Mouse (Mus musculus) spleen, adult 2 months (tissue): ENCODE measurements around the gene Tpd52l1.

ENCODE experiments used
- CTCF ChIP-seq: fragments of 200-500 bp; IDR thresholded peaks from 2 replicates; pipeline ENCODE4 v1.5.1; 2011; ENCODE audit warnings: mild to moderate bottlenecking, inconsistent platforms; ENCODE audit not compliant: insufficient read depth, insufficient read length, insufficient replicate concordance; ENCODE audit errors: extremely low read depth
- POLR2A ChIP-seq: fragments of 200-500 bp; IDR thresholded peaks from 2 replicates; pipeline ENCODE4 v1.6.1; 2011; ENCODE audit warnings: low read depth, low read length, inconsistent platforms

- no peak for TF ChIP-seq CTCF
- TF ChIP-seq POLR2A = no peak
These were observed 9.7 kb downstream of the Tpd52l1 start for GRCm38 (mm10) chr10:31436047-31436446.
